Mouse (Mus musculus) stomach, embryonic 14.5 days (tissue): Measurements from ENCODE around the gene Pip5kl1. TPM values are rescaled to one million over a fixed set of nuclear protein-coding genes. Genes with fewer than 3 reads are reported as not detected.

ENCODE experiments used
- ATAC-seq: fragments of 200-750 bp; cut with Nextera tagmentation; 2 replicates; pipeline ENCODE4 v1.8.0; 2017; ENCODE audit warnings: low read depth, moderate TSS enrichment; ENCODE audit not compliant: insufficient number of reproducible peaks, insufficient read depth, low FRiP score
- H3K27ac ChIP-seq: fragments of 300-500 bp; sonication (generic); 2 replicates; pipeline ENCODE4 v1.5.1; 2014; ENCODE audit warnings: mild to moderate bottlenecking, low read length, moderate library complexity, mixed read lengths
- H3K27me3 ChIP-seq: fragments of 300-500 bp; sonication (generic); 2 replicates; pipeline ENCODE4 v1.6.1; 2014; ENCODE audit warnings: low read length, control low read depth, mixed read lengths; ENCODE audit not compliant: control insufficient read depth, insufficient read depth
- H3K36me3 ChIP-seq: fragments of 300-500 bp; sonication (generic); 2 replicates; pipeline ENCODE4 v1.6.1; 2014; ENCODE audit warnings: mild to moderate bottlenecking, control low read depth, low read length, moderate library complexity, mixed read lengths; ENCODE audit not compliant: control insufficient read depth, insufficient read depth
- H3K4me1 ChIP-seq: fragments of 300-500 bp; sonication (generic); 2 replicates; pipeline ENCODE4 v1.6.1; 2014; ENCODE audit warnings: low read length, control low read depth, mixed read lengths; ENCODE audit not compliant: control insufficient read depth, insufficient read depth
- H3K4me2 ChIP-seq: fragments of 300-500 bp; sonication (generic); replicated peaks from 2 replicates; pipeline ENCODE4 v1.6.1; 2014; ENCODE audit warnings: low read depth, low read length, control low read depth
- H3K4me3 ChIP-seq: fragments of 300-500 bp; sonication (generic); 2 replicates; pipeline ENCODE4 v1.5.1; 2014; ENCODE audit warnings: low read depth, low read length, control low read depth
- H3K9ac ChIP-seq: fragments of 300-500 bp; sonication (generic); replicated peaks from 2 replicates; pipeline ENCODE4 v1.6.1; 2014; ENCODE audit warnings: low read depth, mild to moderate bottlenecking, control low read depth, low read length, moderate library complexity, mixed read lengths
- H3K9me3 ChIP-seq: fragments of 300-500 bp; sonication (generic); 2 replicates; pipeline ENCODE4 v1.6.1; 2016; ENCODE audit warnings: low read depth, low read length, control low read depth; ENCODE audit not compliant: control insufficient read depth
- WGBS: fragments of 180-500 bp; shearing (Covaris S2); extraction: QIAGEN DNeasy Blood & Tissue Kit; methylation state at CpG from one replicate; pipeline ENCODE4 v1.1.7; 2014; 5-methylcytosine and 5-hydroxymethylcytosine counted together
- polyA plus RNA-seq: library from polyadenylated mRNA; unstranded; fragments of >200 nt; fragmentation: Nextera tagmentation; extraction: Ambion mirVana; gene quantifications from 2 replicates; pipeline ENCODE4 v1.2.1, GENCODE M21; 2014

The Pip5kl1 gene
- polyA plus RNA-seq, 1 experiment from 2014 or later: 1.4 TPM

DNA sequence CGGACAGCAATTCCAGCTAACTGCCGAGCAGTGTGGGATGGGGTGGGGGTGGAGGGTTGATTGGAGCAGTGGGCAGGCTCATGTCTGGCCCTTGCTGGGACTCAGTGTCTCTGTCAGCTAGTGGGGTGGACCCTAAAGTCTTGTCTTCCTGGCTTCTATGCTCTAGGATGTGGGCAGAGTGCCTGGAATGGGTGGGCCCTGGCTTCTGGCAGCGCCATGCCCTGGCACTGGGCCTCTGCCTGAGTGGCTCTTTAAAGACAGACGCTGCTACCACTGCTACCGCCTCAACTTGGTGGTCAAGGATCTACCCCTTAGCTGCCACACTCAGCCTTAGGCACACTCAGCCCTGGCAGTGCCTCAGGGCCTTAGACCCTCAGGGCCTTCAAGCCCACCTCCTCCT lies 54.1 kb downstream of the Pip5kl1 start:
- Histone ChIP-seq H3K4me2 (no peak overlapping the region), H3K9ac (no peak overlapping the region), H3K27ac (no peak overlapping the region), H3K36me3 (no peaks in the 10 kb centered on the region), H3K4me1 (peaks cover 34% of the 10 kb centered on the region), H3K27me3 (no peaks in the 10 kb centered on the region), H3K4me3 (no peak overlapping the region), H3K9me3 (no peaks in the 10 kb centered on the region)
- WGBS: 49% methylated on average over 5 of the region's 5 CpGs
- ATAC-seq: no peak

DNA sequence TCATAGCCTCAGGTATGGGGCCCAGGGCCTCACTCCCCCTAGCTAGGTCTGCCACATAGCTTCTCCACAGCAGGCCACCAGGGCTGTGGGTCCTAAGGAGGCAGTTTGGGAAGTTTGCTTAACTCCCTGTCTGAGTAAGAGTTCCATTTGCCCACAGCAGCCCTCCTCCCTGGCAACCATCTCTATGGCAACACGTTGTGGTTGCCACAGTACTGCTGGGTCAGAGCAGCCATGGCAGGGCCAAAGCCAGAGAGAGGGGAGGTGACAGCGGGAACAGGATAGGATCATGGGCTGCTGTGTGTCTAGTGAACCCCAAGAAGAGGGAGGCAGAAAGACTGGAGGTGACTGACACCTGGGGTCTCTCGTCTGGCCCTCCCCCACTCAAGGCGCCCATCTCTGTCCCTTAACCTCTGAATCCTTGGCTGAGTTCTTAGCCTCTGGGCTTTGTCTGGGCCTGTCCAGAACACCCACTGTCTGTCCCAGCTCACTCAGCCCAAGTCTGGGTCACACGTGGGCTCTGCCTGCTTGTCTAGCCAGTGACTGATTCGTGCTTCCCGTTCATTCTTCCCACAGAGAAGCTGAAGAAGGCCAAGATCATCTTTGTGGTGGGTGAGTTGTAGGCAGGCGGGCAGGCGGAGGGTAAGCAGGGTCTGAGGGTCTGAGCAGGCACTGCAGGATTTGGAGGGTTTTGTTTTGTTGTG lies 54.8 kb downstream of the Pip5kl1 start:
- Histone ChIP-seq H3K9ac (no peak overlapping the region), H3K4me2 (no peak overlapping the region), H3K27me3 (no peaks in the 10 kb centered on the region), H3K4me3 (no peak overlapping the region), H3K27ac (no peak overlapping the region), H3K4me1 (peaks cover 34% of the 10 kb centered on the region), H3K36me3 (no peaks in the 10 kb centered on the region), H3K9me3 (no peaks in the 10 kb centered on the region)
- peak; percentile 30; the same call in 1 of the 2 replicates for ATAC-seq
- WGBS: 48% methylated on average over 9 of the region's 9 CpGs

DNA sequence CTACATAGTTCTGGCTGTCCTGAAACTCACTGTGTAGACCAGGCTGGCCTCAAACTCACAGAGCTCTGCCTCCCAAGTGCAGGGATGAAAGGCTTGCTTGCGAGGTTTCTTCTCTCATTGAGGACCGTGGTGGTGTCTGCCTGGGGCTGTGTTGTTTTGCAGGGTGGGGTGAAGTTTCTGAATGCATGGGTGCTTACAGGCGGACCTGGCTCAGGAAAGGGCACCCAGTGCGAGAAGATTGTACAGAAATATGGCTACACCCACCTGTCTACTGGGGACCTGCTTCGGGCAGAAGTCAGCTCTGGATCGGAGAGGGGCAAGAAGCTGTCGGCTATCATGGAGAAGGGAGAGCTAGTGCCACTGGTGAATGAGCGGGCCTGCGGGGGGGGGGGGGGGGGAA lies 55.4 kb downstream of the Pip5kl1 start:
- WGBS: 87% methylated on average over 9 of the region's 9 CpGs
- H3K9ac ChIP-seq: no peak overlapping the region

DNA sequence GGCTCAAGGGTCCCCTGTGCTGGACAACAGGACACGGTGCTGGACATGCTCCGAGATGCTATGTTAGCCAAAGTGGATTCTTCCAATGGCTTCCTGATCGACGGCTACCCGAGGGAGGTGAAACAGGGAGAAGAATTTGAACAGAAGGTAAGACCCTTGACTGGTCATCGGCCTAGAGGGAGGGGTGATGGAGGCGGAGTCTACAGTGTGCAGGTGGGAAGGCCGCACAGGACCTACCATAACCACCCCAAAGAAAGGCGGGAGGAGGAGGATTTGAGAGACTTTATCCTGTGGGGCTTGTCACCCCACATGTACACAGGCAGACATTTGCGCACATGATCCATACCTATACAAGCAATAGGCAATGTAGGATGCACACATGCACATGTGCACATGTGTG lies 56.4 kb downstream of the Pip5kl1 start:
- 89% methylated on average over 10 of the region's 10 CpGs for WGBS
- Histone ChIP-seq H3K4me3 (no peak overlapping the region), H3K27me3 (no peaks in the 10 kb centered on the region), H3K4me2 (no peak overlapping the region), H3K27ac (no peak overlapping the region), H3K9me3 (no peaks in the 10 kb centered on the region), H3K9ac (no peak overlapping the region), H3K4me1 (peaks cover 19% of the 10 kb centered on the region), H3K36me3 (no peaks in the 10 kb centered on the region)
- ATAC-seq: no peak

More for the DNA sequence above, 55.4 kb downstream of the Pip5kl1 start:
- ATAC-seq: no peak
- H3K4me1 ChIP-seq: peaks cover 29% of the 10 kb centered on the region
- H3K4me2 ChIP-seq: no peak overlapping the region
- no peaks in the 10 kb centered on the region for H3K27me3 ChIP-seq
- H3K9me3 ChIP-seq: no peaks in the 10 kb centered on the region
- no peaks in the 10 kb centered on the region for H3K36me3 ChIP-seq
- no peak overlapping the region for H3K27ac ChIP-seq
- H3K4me3 ChIP-seq: no peak overlapping the region

DNA sequence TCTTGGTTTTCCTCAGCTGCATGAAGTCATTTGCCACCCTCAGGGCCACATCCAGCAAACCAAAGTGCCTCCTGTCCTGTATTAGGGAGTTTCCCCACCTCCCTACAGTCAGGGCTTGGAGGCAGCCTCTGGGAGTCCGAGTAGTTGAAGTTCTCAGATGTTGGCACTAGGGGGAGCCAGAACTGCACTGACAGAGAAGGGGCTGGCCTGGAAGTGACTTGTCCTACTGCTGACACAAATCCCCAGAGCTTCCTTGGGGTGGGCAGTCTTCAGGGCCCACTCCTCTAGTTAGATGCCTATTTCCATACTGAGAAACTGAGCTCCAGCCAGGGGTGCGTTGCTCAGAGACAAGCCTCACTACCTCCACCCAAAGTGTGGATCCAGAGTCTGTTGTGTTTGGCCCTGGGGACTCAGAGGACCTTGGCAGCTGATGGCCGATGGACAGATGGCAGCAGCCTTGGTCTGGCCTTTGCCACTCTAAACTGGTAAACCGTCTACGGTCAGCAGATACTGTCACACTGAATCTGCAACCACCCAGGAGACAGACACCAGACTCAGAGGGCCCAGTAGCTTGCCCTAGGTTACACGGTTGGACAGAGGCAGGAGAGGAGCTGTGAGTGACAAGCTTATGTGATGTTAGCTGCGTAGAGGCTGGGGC lies 57.3 kb downstream of the Pip5kl1 start:
- H3K4me1 ChIP-seq: peaks cover 13% of the 10 kb centered on the region
- WGBS: 55% methylated on average over 7 of the region's 7 CpGs
- no peaks in the 10 kb centered on the region for H3K27me3 ChIP-seq

More for the DNA sequence above, 57.3 kb downstream of the Pip5kl1 start:
- Histone ChIP-seq H3K9me3 (no peaks in the 10 kb centered on the region), H3K9ac (no peak overlapping the region), H3K4me2 (no peak overlapping the region), H3K4me3 (no peak overlapping the region), H3K27ac (no peak overlapping the region), H3K36me3 (no peaks in the 10 kb centered on the region)
- no peak for ATAC-seq

Other genes starting within 250 kb of the Pip5kl1 start
- gene Ciz1, start 222.5 kb upstream of the Pip5kl1 start, polyA plus RNA-seq: 44.7 and 45.4 TPM in 2 replicates
- 20.5 and 22.6 TPM in 2 replicates for gene Dnm1, start 221.5 kb upstream of the Pip5kl1 start, polyA plus RNA-seq
- 35.0 and 46.3 TPM in 2 replicates for gene 1110008P14Rik, start 192.9 kb upstream of the Pip5kl1 start, polyA plus RNA-seq
- 3.7 and 6.8 TPM in 2 replicates for gene Lcn2, start 186.5 kb upstream of the Pip5kl1 start, polyA plus RNA-seq
- gene Ptges2, start 178.9 kb upstream of the Pip5kl1 start, polyA plus RNA-seq: 28.1 and 30.5 TPM in 2 replicates
- 5.6 TPM in 2 replicates for gene Naif1, start 124.3 kb upstream of the Pip5kl1 start, polyA plus RNA-seq
- gene Slc25a25, start 123.4 kb upstream of the Pip5kl1 start, polyA plus RNA-seq: 13.7 and 14.1 TPM in 2 replicates
- 10.6 and 14.0 TPM in 2 replicates for gene Fam102a, start 39.5 kb upstream of the Pip5kl1 start, polyA plus RNA-seq
- 122 TPM in 2 replicates for gene Dpm2, start 3.9 kb upstream of the Pip5kl1 start, polyA plus RNA-seq
- gene 9430097D07Rik, start 887 bp downstream of the Pip5kl1 start, polyA plus RNA-seq: 0.22 TPM in 1 of 2 replicates, not detected in the other
- 17.0 and 18.1 TPM in 2 replicates for gene St6galnac4, start 12.3 kb downstream of the Pip5kl1 start, polyA plus RNA-seq
- 7.4 and 7.9 TPM in 2 replicates for gene St6galnac6, start 24.9 kb downstream of the Pip5kl1 start, polyA plus RNA-seq
- gene Ak1, start 47.0 kb downstream of the Pip5kl1 start, polyA plus RNA-seq: 16.7 and 17.1 TPM in 2 replicates
- 49.1 and 54.5 TPM in 2 replicates for gene Eng, start 71.8 kb downstream of the Pip5kl1 start, polyA plus RNA-seq
- gene Fpgs, start 129.3 kb downstream of the Pip5kl1 start, polyA plus RNA-seq: 25.9 and 27.1 TPM in 2 replicates
- gene Cdk9, start 138.3 kb downstream of the Pip5kl1 start, polyA plus RNA-seq: 78.6 and 80.8 TPM in 2 replicates
- gene Sh2d3c, start 146.3 kb downstream of the Pip5kl1 start, polyA plus RNA-seq: 28.2 and 28.4 TPM in 2 replicates
- gene 6330409D20Rik, start 166.2 kb downstream of the Pip5kl1 start, polyA plus RNA-seq: 0.67 and 0.77 TPM in 2 replicates
- 71.3 and 75.7 TPM in 2 replicates for gene Tor2a, start 182.4 kb downstream of the Pip5kl1 start, polyA plus RNA-seq
- 0.13 and 0.64 TPM in 2 replicates for gene Ttc16, start 200.8 kb downstream of the Pip5kl1 start, polyA plus RNA-seq
- gene Ptrh1, start 201.0 kb downstream of the Pip5kl1 start, polyA plus RNA-seq: 4.3 and 5.6 TPM in 2 replicates
- gene Cfap157, start 209.6 kb downstream of the Pip5kl1 start, polyA plus RNA-seq: 0.21 and 0.75 TPM in 2 replicates